Mouse (Mus musculus) liver, postnatal 0 days (tissue): ENCODE measurements around the gene Treh.

Experiments
- CTCF ChIP-seq: sonication (generic); IDR thresholded peaks from 2 replicates; pipeline ENCODE4 v1.5.1; 2016; ENCODE audit warnings: antibody characterized with exemption, low read depth
- EP300 ChIP-seq: IDR thresholded peaks from 2 replicates; pipeline ENCODE4 v1.6.1; 2016; ENCODE audit warnings: antibody characterized with exemption, low read depth, mild to moderate bottlenecking

- TF ChIP-seq EP300 (peak; percentile 20; the same call in 1 of the 2 replicates), CTCF (no peak)
Measured at GRCm38 (mm10) chr9:44691671-44692520, 18.9 kb downstream of the Treh start.
